Comparison of ENCODE assay signal across 24 mouse cellular contexts in genomic region chr13:7057545-7057944, GRCm38 (mm10).
A peak's percentile ranks its signal among the peaks of the same experiment; 100 is the strongest.
DNase-seq lines count a peak whose midpoint lies in the region; ATAC-seq and TF ChIP-seq lines count a peak whose summit lies in the region.
"Had no signal": no experiment of that assay in that cellular context is flagged by ENCODE, and none has a peak within 500 bp of the region (broad histone marks: within the 10 kb centered on the region; RNA-seq: fewer than 3 reads in every experiment).

No protein-coding gene starts in this region.

- H3K27me3 ChIP-seq in kidney, embryonic 14.5 days (ENCODE audit: control insufficient read depth, insufficient read depth, low read length) = no peaks in the 10 kb centered on the region
- H3K27me3 ChIP-seq in neural tube, embryonic 11.5 days (ENCODE audit: control insufficient read depth, insufficient read depth, low read length) = no peaks in the 10 kb centered on the region
- no peaks in the 10 kb centered on the region for H3K27me3 ChIP-seq in hindbrain, embryonic 14.5 days (ENCODE audit: control insufficient read depth, insufficient read depth, low read length)
- no peaks in the 10 kb centered on the region for H3K27me3 ChIP-seq in neural tube, embryonic 15.5 days (replicated peaks)
- H3K27me3 ChIP-seq in thymus, adult 2 months (ENCODE audit: control insufficient read depth, insufficient read depth, low read length) = no peaks in the 10 kb centered on the region
- H3K27me3 ChIP-seq: heart, embryonic 12.5 days; limb, embryonic 13.5 days; liver, embryonic 13.5 days; lung, embryonic 15.5 days; stomach, embryonic 15.5 days had no signal

- no peak for DNase-seq in kidney, adult 11 months
- peak; percentile 16 for DNase-seq in neural tube, embryonic 11.5 days (ENCODE audit: low spot score)
- DNase-seq in neural tube, embryonic 10.5 days (ENCODE audit: extremely low spot score, low spot score) = no peak
- no peak for DNase-seq in hindbrain, embryonic 14.5 days (ENCODE audit: low spot score)
- DNase-seq in urinary bladder, postnatal 25 days (ENCODE audit: low spot score) = no peak
- no peak for DNase-seq in thymus, adult 2 months
- DNase-seq: adrenal gland, postnatal 25 days; cerebellum, adult 2 months; cerebellum, postnatal 36 days; gastrocnemius, postnatal 10 days; heart, adult 11 months; heart, postnatal 14 days; kidney, postnatal 14 days; liver, embryonic 13.5 days; thymus, adult 18-20 months had no signal

- no peak overlapping the region for H3K9ac ChIP-seq in kidney, embryonic 14.5 days (ENCODE audit: low read depth, low read length)
- H3K9ac ChIP-seq in neural tube, embryonic 11.5 days (ENCODE audit: low read length) = no peak overlapping the region
- H3K9ac ChIP-seq in hindbrain, embryonic 14.5 days = no peak overlapping the region
- H3K9ac ChIP-seq in neural tube, embryonic 15.5 days (replicated peaks) = no peak overlapping the region
- H3K9ac ChIP-seq: heart, embryonic 12.5 days; limb, embryonic 13.5 days; liver, embryonic 13.5 days; lung, embryonic 15.5 days; stomach, embryonic 15.5 days had no signal

- no peak for TF ChIP-seq CTCF in thymus, adult 2 months (IDR thresholded peaks at IDR 0.05; ENCODE audit: borderline replicate concordance, control insufficient read depth, extremely low read depth, insufficient read depth, low read length, poor library complexity)

- 36% methylated on average over 8 of the region's 8 CpGs for WGBS in kidney, embryonic 14.5 days
- 71% methylated on average over 8 of the region's 8 CpGs for WGBS in neural tube, embryonic 11.5 days
- WGBS in hindbrain, embryonic 14.5 days = 65% methylated on average over 8 of the region's 8 CpGs
- WGBS in neural tube, embryonic 15.5 days = 40% methylated on average over 8 of the region's 8 CpGs
- WGBS in thymus, adult 2 months = 91% methylated on average over 8 of the region's 8 CpGs

- peak; percentile 69 for ATAC-seq in kidney, embryonic 14.5 days (ENCODE audit: low FRiP score, low TSS enrichment)
- no peak for ATAC-seq in neural tube, embryonic 11.5 days (ENCODE audit: insufficient read depth, low FRiP score, low TSS enrichment)
- ATAC-seq in hindbrain, embryonic 14.5 days (ENCODE audit: low FRiP score) = peak; percentile 73; the same call in 1 of the 2 replicates
- ATAC-seq in neural tube, embryonic 15.5 days (ENCODE audit: low FRiP score) = peak; percentile 79

- H3K9me3 ChIP-seq in kidney, embryonic 14.5 days (ENCODE audit: control insufficient read depth, low read length) = no peaks in the 10 kb centered on the region
- H3K9me3 ChIP-seq in neural tube, embryonic 11.5 days (ENCODE audit: control insufficient read depth, low read length) = no peaks in the 10 kb centered on the region
- H3K9me3 ChIP-seq in hindbrain, embryonic 14.5 days (ENCODE audit: control insufficient read depth, low read length) = no peaks in the 10 kb centered on the region
- H3K9me3 ChIP-seq in neural tube, embryonic 15.5 days (replicated peaks) = no peaks in the 10 kb centered on the region
- H3K9me3 ChIP-seq: G1E; heart, embryonic 12.5 days; limb, embryonic 13.5 days; liver, embryonic 13.5 days; lung, embryonic 15.5 days; midbrain, embryonic 10.5 days; stomach, embryonic 15.5 days had no signal

- no peaks in the 10 kb centered on the region for H3K36me3 ChIP-seq in kidney, embryonic 14.5 days (ENCODE audit: control insufficient read depth, insufficient read depth, low read length)
- no peaks in the 10 kb centered on the region for H3K36me3 ChIP-seq in neural tube, embryonic 11.5 days (ENCODE audit: control insufficient read depth, insufficient read depth, low read length)
- H3K36me3 ChIP-seq in hindbrain, embryonic 14.5 days (replicated peaks; ENCODE audit: control insufficient read depth, insufficient read depth) = no peaks in the 10 kb centered on the region
- H3K36me3 ChIP-seq in neural tube, embryonic 15.5 days = no peaks in the 10 kb centered on the region
- H3K36me3 ChIP-seq in thymus, adult 2 months (ENCODE audit: control insufficient read depth, insufficient read depth, low read length) = no peaks in the 10 kb centered on the region
- H3K36me3 ChIP-seq: G1E; heart, embryonic 12.5 days; limb, embryonic 13.5 days; liver, embryonic 13.5 days; lung, embryonic 15.5 days; midbrain, embryonic 10.5 days; stomach, embryonic 15.5 days had no signal

- H3K4me3 ChIP-seq in kidney, embryonic 14.5 days (ENCODE audit: low read length) = no peak overlapping the region
- H3K4me3 ChIP-seq in neural tube, embryonic 11.5 days (ENCODE audit: low read depth, low read length) = no peak overlapping the region
- H3K4me3 ChIP-seq in hindbrain, embryonic 14.5 days (replicated peaks; ENCODE audit: low read length) = no peak overlapping the region
- H3K4me3 ChIP-seq in neural tube, embryonic 15.5 days (replicated peaks) = no peak overlapping the region
- no peak overlapping the region for H3K4me3 ChIP-seq in thymus, adult 2 months (ENCODE audit: control insufficient read depth, insufficient read depth, low read length)
- H3K4me3 ChIP-seq: heart, embryonic 12.5 days; limb, embryonic 13.5 days; liver, embryonic 13.5 days; lung, embryonic 15.5 days; midbrain, embryonic 10.5 days; stomach, embryonic 15.5 days had no signal

- no peak overlapping the region for H3K4me2 ChIP-seq in kidney, embryonic 14.5 days (replicated peaks; ENCODE audit: low read depth, low read length)
- H3K4me2 ChIP-seq in neural tube, embryonic 11.5 days (ENCODE audit: low read depth) = no peak overlapping the region
- no peak overlapping the region for H3K4me2 ChIP-seq in hindbrain, embryonic 14.5 days (replicated peaks)
- no peak overlapping the region for H3K4me2 ChIP-seq in neural tube, embryonic 15.5 days
- H3K4me2 ChIP-seq: heart, embryonic 12.5 days; limb, embryonic 13.5 days; liver, embryonic 13.5 days; lung, embryonic 15.5 days; stomach, embryonic 15.5 days had no signal

- H3K27ac ChIP-seq in kidney, embryonic 14.5 days (ENCODE audit: low read depth, low read length) = no peak overlapping the region
- H3K27ac ChIP-seq in neural tube, embryonic 11.5 days (ENCODE audit: low read depth, low read length) = no peak overlapping the region
- H3K27ac ChIP-seq in hindbrain, embryonic 14.5 days = no peak overlapping the region
- no peak overlapping the region for H3K27ac ChIP-seq in neural tube, embryonic 15.5 days (replicated peaks)
- H3K27ac ChIP-seq in thymus, adult 2 months (ENCODE audit: control insufficient read depth, insufficient read depth, low read length) = no peak overlapping the region
- H3K27ac ChIP-seq: limb, embryonic 13.5 days; liver, embryonic 13.5 days; lung, embryonic 15.5 days; macrophage; midbrain, embryonic 10.5 days; stomach, embryonic 15.5 days had no signal

- no peaks in the 10 kb centered on the region for H3K4me1 ChIP-seq in kidney, embryonic 14.5 days (ENCODE audit: control insufficient read depth, insufficient read depth, low read length)
- H3K4me1 ChIP-seq in neural tube, embryonic 11.5 days (ENCODE audit: control insufficient read depth, insufficient read depth, low read length) = no peaks in the 10 kb centered on the region
- no peaks in the 10 kb centered on the region for H3K4me1 ChIP-seq in hindbrain, embryonic 14.5 days (replicated peaks; ENCODE audit: control insufficient read depth, insufficient read depth, low read length)
- H3K4me1 ChIP-seq in neural tube, embryonic 15.5 days = peaks cover 7% of the 10 kb centered on the region; the same call in 1 of the 2 replicates
- H3K4me1 ChIP-seq in thymus, adult 2 months (replicated peaks; ENCODE audit: control insufficient read depth, insufficient read depth, low read length) = no peaks in the 10 kb centered on the region
- H3K4me1 ChIP-seq: heart, embryonic 12.5 days; limb, embryonic 13.5 days; liver, embryonic 13.5 days; lung, embryonic 15.5 days; stomach, embryonic 15.5 days had no signal

- no peak for TF ChIP-seq POLR2A in thymus, adult 2 months (IDR thresholded peaks at IDR 0.05; ENCODE audit: control insufficient read depth, extremely low read depth, insufficient read depth, low read length, poor library complexity)
